Mouse (Mus musculus) CH12.LX (cell line): ENCODE measurements at regions not wholly inside any gene's neighbourhood (a gene's known extent, or its start where the extent isn't known, plus 50 kb on each side); places are given as distances from the start of the nearest gene placed in this dataset.

ENCODE experiments used
- DNase-seq: peaks from one replicate; pipeline ENCODE4 v3.0.0-alpha.2; 2013; ENCODE audit errors: extremely low read depth
- H3K27ac ChIP-seq: 2 replicates; pipeline ENCODE4 v1.5.1; 2012; ENCODE audit warnings: low read depth, mild to moderate bottlenecking, control low read depth, moderate library complexity; ENCODE audit not compliant: insufficient read depth
- H3K27me3 ChIP-seq: replicated peaks from 2 replicates; pipeline ENCODE3; 2012; ENCODE audit warnings: inconsistent platforms
- H3K36me3 ChIP-seq, 2 experiments: replicated peaks in 1 of 2; 2 replicates each; pipeline versions ENCODE3 to v1.6.1; 2012; ENCODE audit warnings: inconsistent platforms in 1 of 2, low read length in 1 of 2, mild to moderate bottlenecking in 1 of 2, mixed read lengths in 1 of 2, moderate library complexity in 1 of 2; ENCODE audit not compliant: control insufficient read depth in 1 of 2, insufficient read depth in 1 of 2
- H3K4me1 ChIP-seq, 2 experiments: 2 replicates each; pipeline ENCODE4 v1.6.1; 2012; ENCODE audit warnings: inconsistent platforms in 1 of 2, moderate library complexity in 1 of 2; ENCODE audit not compliant: insufficient read depth in 2 of 2, control insufficient read depth in 1 of 2
- H3K4me2 ChIP-seq: 2 replicates; pipeline ENCODE4 v1.6.1; 2012; ENCODE audit warnings: low read depth, mild to moderate bottlenecking, control low read depth; ENCODE audit not compliant: poor library complexity, insufficient read depth, severe bottlenecking
- H3K4me3 ChIP-seq, 3 experiments: fragments of 150-350 bp in 1 of 3; sonication (generic) in 1 of 3; replicated peaks in 1 of 3; 2 replicates each; pipeline versions ENCODE3 to v1.5.1; 2011 to 2012; ENCODE audit warnings: low read depth in 2 of 3, low read length in 2 of 3, mild to moderate bottlenecking in 2 of 3, moderate library complexity in 2 of 3, control low read depth in 1 of 3, improper control_type of control experiment in 1 of 3, inconsistent platforms in 1 of 3, mixed read lengths in 1 of 3; ENCODE audit not compliant: poor library complexity in 1 of 3
- H3K79me2 ChIP-seq: replicated peaks from 2 replicates; pipeline ENCODE4 v1.6.1; 2012; ENCODE audit warnings: mild to moderate bottlenecking, moderate library complexity; ENCODE audit not compliant: control insufficient read depth, poor library complexity, insufficient read depth, severe bottlenecking; ENCODE audit errors: extremely low read depth
- H3K9ac ChIP-seq: 2 replicates; pipeline ENCODE4 v1.6.1; 2012; ENCODE audit warnings: low read depth, mild to moderate bottlenecking, control low read depth, moderate library complexity; ENCODE audit not compliant: insufficient read depth
- H3K9me3 ChIP-seq: replicated peaks from 2 replicates; pipeline ENCODE3; 2012; ENCODE audit warnings: low read length, inconsistent platforms, mixed read lengths
- CTCF ChIP-seq, 2 experiments: IDR thresholded peaks in 1 of 2; conservative IDR thresholded peaks in 1 of 2; 2 replicates each; pipeline ENCODE4 v1.5.1; 2011 to 2012; ENCODE audit warnings: low read depth in 2 of 2, low read length in 2 of 2, improper control_type of control experiment in 1 of 2, inconsistent platforms in 1 of 2, mild to moderate bottlenecking in 1 of 2, moderate library complexity in 1 of 2
- ELF1 ChIP-seq: IDR thresholded peaks from 2 replicates; pipeline ENCODE4 v1.6.1; 2014; ENCODE audit warnings: low read depth, mild to moderate bottlenecking, inconsistent platforms, low read length, improper control_type of control experiment
- EP300 ChIP-seq: IDR thresholded peaks from 2 replicates; pipeline ENCODE4 v1.6.1; 2011; ENCODE audit warnings: low read length, improper control_type of control experiment
- ETS1 ChIP-seq: conservative IDR thresholded peaks from 2 replicates; pipeline ENCODE4 v1.6.1; 2012; ENCODE audit warnings: low read depth, mild to moderate bottlenecking, inconsistent platforms, low read length, improper control_type of control experiment, moderate library complexity
- GABPA ChIP-seq: IDR thresholded peaks from 2 replicates; pipeline ENCODE4 v1.6.1; 2012; ENCODE audit warnings: low read depth, low read length, improper control_type of control experiment, inconsistent platforms; ENCODE audit not compliant: insufficient replicate concordance
- KAT2A ChIP-seq: IDR thresholded peaks from 2 replicates; pipeline ENCODE4 v1.6.1; 2012; ENCODE audit warnings: low read length, improper control_type of control experiment, inconsistent platforms; ENCODE audit not compliant: insufficient replicate concordance
- MAFK ChIP-seq: IDR thresholded peaks from 2 replicates; pipeline ENCODE4 v1.6.1; 2011; ENCODE audit warnings: low read length, improper control_type of control experiment; ENCODE audit not compliant: insufficient replicate concordance
- MAX ChIP-seq: IDR thresholded peaks from 2 replicates; pipeline ENCODE4 v1.6.1; 2011; ENCODE audit warnings: low read length, improper control_type of control experiment
- MEF2A ChIP-seq: IDR thresholded peaks from 2 replicates; pipeline ENCODE4 v1.6.1; 2014; ENCODE audit warnings: low read depth, mild to moderate bottlenecking, inconsistent platforms, low read length, improper control_type of control experiment, borderline replicate concordance
- MXI1 ChIP-seq: IDR thresholded peaks from 2 replicates; pipeline ENCODE4 v1.6.1; 2011; ENCODE audit warnings: mild to moderate bottlenecking, low read depth, low read length, improper control_type of control experiment
- NELFE ChIP-seq: IDR thresholded peaks from 2 replicates; pipeline ENCODE4 v1.6.1; 2011; ENCODE audit warnings: low read depth, low read length, improper control_type of control experiment
- PAX5 ChIP-seq: IDR thresholded peaks from 2 replicates; pipeline ENCODE4 v1.6.1; 2012; ENCODE audit warnings: low read length, inconsistent platforms, mixed read lengths
- RAD21 ChIP-seq: IDR thresholded peaks from 2 replicates; pipeline ENCODE4 v1.6.1; 2011; ENCODE audit warnings: low read depth, mild to moderate bottlenecking, low read length, improper control_type of control experiment, moderate library complexity
- RCOR1 ChIP-seq: conservative IDR thresholded peaks from 2 replicates; pipeline ENCODE4 v1.6.1; 2012; ENCODE audit warnings: low read depth, mild to moderate bottlenecking, inconsistent platforms, low read length, improper control_type of control experiment
- SMC3 ChIP-seq: IDR thresholded peaks from 2 replicates; pipeline ENCODE4 v1.6.1; 2011; ENCODE audit warnings: low read depth, low read length, improper control_type of control experiment
- ZKSCAN1 ChIP-seq: IDR thresholded peaks from 2 replicates; pipeline ENCODE4 v1.6.1; 2012; ENCODE audit warnings: low read depth, inconsistent platforms, low read length, improper control_type of control experiment, borderline replicate concordance
- dilution Hi-C: fragments of 300-500 bp; cut with MboI; formaldehyde crosslinking; loops from 2 replicates; pipeline ENCODE4 v1.14.3; 2020; ENCODE audit warnings: low sequenced_read_pairs; ENCODE audit not compliant: extremely low pct_unique_long_range_greater_than_20kb, extremely low pct_ligation_motif_present
- in situ Hi-C: fragments of 300-500 bp; cut with MboI; formaldehyde crosslinking; loops from 3 replicates; pipeline ENCODE4 v1.14.3; 2019; ENCODE audit warnings: low sequenced_read_pairs, low pct_ligation_motif_present, low pct_unique_long_range_greater_than_20kb, mixed read lengths

- dilution Hi-C loops (no loop called here), in situ Hi-C loops (no loop called here)
- no peaks in the 10 kb centered on the region for H3K4me1 ChIP-seq
- no peak overlapping the region for H3K9ac ChIP-seq
- H3K36me3 ChIP-seq = no peaks in the 10 kb centered on the region
- no peak overlapping the region for H3K27ac ChIP-seq
- no peak overlapping the region for H3K4me2 ChIP-seq
- H3K27me3 ChIP-seq = no peaks in the 10 kb centered on the region
- H3K4me3 ChIP-seq = no peak overlapping the region
- no peak for TF ChIP-seq RAD21
- TF ChIP-seq EP300 = no peak
- TF ChIP-seq MAX = no peak
- TF ChIP-seq ZKSCAN1 = no peak
- TF ChIP-seq ETS1 = no peak
- TF ChIP-seq SMC3 = no peak
- TF ChIP-seq KAT2A = no peak
- no peak for TF ChIP-seq CTCF (conservative IDR thresholded peaks at IDR 0.05 in 1 of 2, IDR thresholded peaks at IDR 0.05 in 1 of 2; ENCODE audit: low read depth in 2 of 2, low read length in 2 of 2)
- no peak for TF ChIP-seq NELFE
- no peak for TF ChIP-seq MAFK
- no peaks in the 10 kb centered on the region for H3K79me2 ChIP-seq
- no peak for DNase-seq
- no peaks in the 10 kb centered on the region for H3K9me3 ChIP-seq
Measured at GRCm38 (mm10) chr5:25613844-25614658, 91.6 kb downstream of the Xrcc2 start.

DNA sequence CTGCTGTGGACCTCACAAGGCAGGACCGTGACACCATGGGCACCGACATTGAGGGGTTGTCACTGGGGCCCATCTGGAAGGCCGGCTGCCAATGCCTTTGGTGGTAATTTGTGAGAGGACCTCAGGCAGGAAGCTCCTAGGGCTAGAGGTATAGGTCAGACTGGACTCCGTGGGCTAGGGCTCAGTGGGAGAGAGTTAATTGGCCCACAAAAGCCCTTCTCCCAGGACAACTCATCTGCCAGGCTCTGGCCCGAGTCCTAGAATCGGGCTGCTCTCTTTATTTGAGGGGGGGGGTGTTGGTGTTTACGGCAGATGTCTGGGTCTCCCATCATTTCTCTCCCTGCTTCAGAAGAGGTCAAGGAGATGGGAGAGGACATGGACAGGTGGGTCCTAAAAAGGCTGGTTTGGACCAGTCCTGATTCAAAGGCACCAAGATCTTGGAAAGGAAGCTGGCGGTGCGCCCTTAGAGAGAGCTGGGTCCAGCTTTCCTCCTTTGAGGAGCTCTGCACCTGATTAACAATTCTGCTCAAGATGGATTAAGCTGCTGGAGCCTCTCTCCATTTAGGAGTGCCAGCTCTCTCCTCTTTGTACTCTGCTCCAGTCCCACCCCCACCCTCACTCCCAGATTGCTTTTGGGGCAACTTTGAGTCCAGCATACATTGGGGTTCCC, 93.5 kb downstream of the Xrcc2 start:
- H3K4me2 ChIP-seq = no peak overlapping the region
- no peak for DNase-seq
- H3K9ac ChIP-seq = no peak overlapping the region
- in situ Hi-C loops (no loop called here), dilution Hi-C loops (no loop called here)
- H3K27me3 ChIP-seq = no peaks in the 10 kb centered on the region
- no peaks in the 10 kb centered on the region for H3K9me3 ChIP-seq
- no peaks in the 10 kb centered on the region for H3K4me1 ChIP-seq
- H3K27ac ChIP-seq = no peak overlapping the region
- no peaks in the 10 kb centered on the region for H3K36me3 ChIP-seq
- H3K4me3 ChIP-seq = no peak overlapping the region
- H3K79me2 ChIP-seq = no peaks in the 10 kb centered on the region
- TF ChIP-seq CTCF (conservative IDR thresholded peaks at IDR 0.05 in 1 of 2, IDR thresholded peaks at IDR 0.05 in 1 of 2; ENCODE audit: low read depth in 2 of 2, low read length in 2 of 2) = no peak
- TF ChIP-seq MEF2A = no peak
- no peak for TF ChIP-seq MAFK
- no peak for TF ChIP-seq ELF1
- no peak for TF ChIP-seq ZKSCAN1
- no peak for TF ChIP-seq GABPA
- TF ChIP-seq ETS1 = no peak
- TF ChIP-seq PAX5 = no peak
- TF ChIP-seq RCOR1 = no peak
- no peak for TF ChIP-seq MXI1
